Mouse (Mus musculus): Measurements from ENCODE around the gene Hoxc12.

GRCm38 (mm10) chr15:102975034-102975433 lies 38.5 kb downstream of the Hoxc12 start:
- TF ChIP-seq CTCF (IDR thresholded peaks at IDR 0.05), result no peak
- TF ChIP-seq EP300 (IDR thresholded peaks at IDR 0.05; ENCODE audit: insufficient read depth, low read depth, low read length), result no peak
- no peak for TF ChIP-seq POLR2A (IDR thresholded peaks at IDR 0.05; ENCODE audit: insufficient read depth, low read depth, low read length)
